Mouse (Mus musculus) stomach, embryonic 16.5 days (tissue): ENCODE measurements around the gene Enpp7. TPM values are rescaled to one million over a fixed set of nuclear protein-coding genes. Genes with fewer than 3 reads are reported as not detected.

Experiments used
- ATAC-seq: fragments of 200-750 bp; cut with Nextera tagmentation; 2 replicates; pipeline ENCODE4 v1.8.0; 2017; ENCODE audit warnings: moderate number of reproducible peaks, moderate TSS enrichment; ENCODE audit not compliant: insufficient read depth, low FRiP score
- H3K27ac ChIP-seq: fragments of 300-500 bp; sonication (generic); 2 replicates; pipeline ENCODE4 v1.5.1; 2014; ENCODE audit warnings: low read length
- H3K27me3 ChIP-seq: fragments of 300-500 bp; sonication (generic); 2 replicates; pipeline ENCODE4 v1.6.1; 2014; ENCODE audit warnings: low read length, control low read depth, mixed read lengths; ENCODE audit not compliant: control insufficient read depth, insufficient read depth
- H3K36me3 ChIP-seq: fragments of 300-500 bp; sonication (generic); 2 replicates; pipeline ENCODE4 v1.6.1; 2014; ENCODE audit warnings: low read length; ENCODE audit not compliant: control insufficient read depth, insufficient read depth
- H3K4me1 ChIP-seq: fragments of 300-500 bp; sonication (generic); 2 replicates; pipeline ENCODE4 v1.6.1; 2014; ENCODE audit warnings: low read length, control low read depth, mixed read lengths; ENCODE audit not compliant: control insufficient read depth, insufficient read depth
- H3K4me2 ChIP-seq: fragments of 300-500 bp; sonication (generic); 2 replicates; pipeline ENCODE4 v1.6.1; 2014; ENCODE audit warnings: low read depth, low read length, mixed read lengths
- H3K4me3 ChIP-seq: fragments of 300-500 bp; sonication (generic); replicated peaks from 2 replicates; pipeline ENCODE4 v1.5.1; 2014; ENCODE audit warnings: mild to moderate bottlenecking, low read length
- H3K9ac ChIP-seq: fragments of 300-500 bp; sonication (generic); 2 replicates; pipeline ENCODE4 v1.6.1; 2014; ENCODE audit warnings: low read length
- H3K9me3 ChIP-seq: fragments of 300-500 bp; sonication (generic); replicated peaks from 2 replicates; pipeline ENCODE4 v1.6.1; 2016; ENCODE audit warnings: low read length, control low read depth; ENCODE audit not compliant: control insufficient read depth
- WGBS: fragments of 180-500 bp; shearing (Covaris S2); extraction: QIAGEN DNeasy Blood & Tissue Kit; methylation state at CpG from one replicate; pipeline ENCODE4 v1.1.7; 2014; 5-methylcytosine and 5-hydroxymethylcytosine counted together
- polyA plus RNA-seq: library from polyadenylated mRNA; unstranded; fragments of >200 nt; fragmentation: Nextera tagmentation; extraction: Ambion mirVana; gene quantifications from 2 replicates; pipeline ENCODE4 v1.2.1, GENCODE M21; 2015

Gene Enpp7
- polyA plus RNA-seq, 1 experiment from 2014 or later: not detected

- H3K9me3 ChIP-seq: no peaks in the 10 kb centered on the region
- under 1% methylated on average over 31 of the region's 31 CpGs for WGBS
- peak overlapping the region; percentile 66 for H3K4me3 ChIP-seq
- no peak overlapping the region for H3K27ac ChIP-seq
- H3K36me3 ChIP-seq: no peaks in the 10 kb centered on the region
- H3K4me1 ChIP-seq: peaks cover 56% of the 10 kb centered on the region
- peak overlapping the region; percentile 74 for H3K9ac ChIP-seq
- ATAC-seq: no peak
- H3K4me2 ChIP-seq: peak overlapping the region; percentile 96
- H3K27me3 ChIP-seq: peaks cover 74% of the 10 kb centered on the region
Observed at GRCm38 (mm10) chr11:119041750-119042465, 53.9 kb downstream of the Enpp7 start.

Other genes with a start within 250 kb of the Enpp7 start
- gene Rbfox3, start 76.6 kb upstream of the Enpp7 start, polyA plus RNA-seq: 1.1 and 1.5 TPM in 2 replicates
- gene Cbx2, start 34.8 kb downstream of the Enpp7 start, polyA plus RNA-seq: 15.2 and 16.5 TPM in 2 replicates
- 5.8 and 6.4 TPM in 2 replicates for gene Cbx8, start 52.8 kb downstream of the Enpp7 start, polyA plus RNA-seq
- gene Cbx4, start 98.0 kb downstream of the Enpp7 start, polyA plus RNA-seq: 8.5 and 10.1 TPM in 2 replicates
- 13.6 and 14.8 TPM in 2 replicates for gene Tbc1d16, start 240.3 kb downstream of the Enpp7 start, polyA plus RNA-seq
- 2.3 and 2.4 TPM in 2 replicates for gene Ccdc40, start 240.4 kb downstream of the Enpp7 start, polyA plus RNA-seq